Mouse (Mus musculus): ENCODE results near the gene Rrnad1.

Gene Rrnad1

DNA sequence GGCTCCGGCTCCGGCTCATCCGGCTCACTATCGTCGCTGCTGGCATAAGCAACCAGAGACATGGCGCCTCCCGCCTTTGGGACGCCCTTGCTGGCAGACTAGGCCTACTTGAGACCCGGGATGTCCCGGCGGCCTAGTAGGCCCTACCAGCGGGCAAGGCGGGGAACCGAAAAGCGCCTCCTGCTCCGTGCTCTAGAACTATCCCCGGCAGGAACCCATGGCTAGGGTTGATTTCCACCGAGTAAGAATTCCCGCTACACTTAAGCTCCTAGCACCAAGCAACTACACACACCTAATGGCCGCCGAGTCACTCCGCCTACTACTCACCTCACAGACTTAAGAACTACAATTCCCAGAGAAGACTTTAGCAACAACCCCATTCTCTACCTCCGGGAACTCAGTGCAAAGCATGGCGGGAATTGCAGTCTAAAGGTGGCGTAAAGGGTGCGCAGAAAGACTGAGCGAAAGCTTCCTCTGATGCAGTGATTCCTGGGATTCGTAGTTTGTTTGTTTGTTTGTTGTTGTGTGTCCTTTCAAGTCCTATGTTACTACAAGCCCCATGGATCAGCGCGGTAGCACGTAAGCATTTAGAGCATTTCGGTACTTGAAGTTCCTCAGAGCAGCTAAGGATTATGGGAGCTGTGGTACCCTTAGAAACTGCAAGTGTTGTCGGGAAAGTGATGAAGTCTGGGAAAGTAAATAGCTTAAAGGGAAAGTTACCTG lies 45.1 kb downstream of the Rrnad1 start, which contains the start of gene Prcc:
TSS of gene Prcc (minus strand) at position 328 of the 723 bp plus-strand sequence.
- peak; percentile 96 to 98 for DNase-seq (ENCODE audit: low spot score in 2 of 2)

DNA sequence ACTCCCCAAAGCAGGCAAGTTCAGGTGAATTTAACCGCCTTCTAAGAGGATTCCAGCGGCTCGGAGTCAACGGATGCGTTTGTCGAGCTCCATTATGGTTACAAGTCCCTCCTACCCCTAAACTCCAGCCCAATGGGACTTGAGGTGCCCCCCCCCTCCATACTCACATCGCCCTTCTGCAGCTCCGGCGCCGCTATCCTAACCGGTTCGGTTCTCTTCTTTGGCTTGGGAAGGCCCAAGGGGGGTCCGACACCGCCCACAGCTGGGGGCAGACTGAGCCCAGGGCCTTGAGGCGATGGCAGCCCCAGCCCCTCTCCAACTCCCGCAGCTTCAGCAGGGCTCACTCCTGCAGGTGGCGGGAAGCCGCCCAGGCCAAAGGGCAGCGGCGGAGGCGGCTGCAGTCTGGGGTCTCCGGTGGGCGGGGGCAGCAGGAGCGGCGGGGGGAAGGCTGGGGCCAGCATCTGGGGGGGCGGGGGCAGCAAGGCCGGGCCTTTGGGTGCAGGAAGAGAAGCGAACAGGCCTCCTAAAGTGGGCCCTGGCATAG lies 45.7 kb downstream of the Rrnad1 start:
- DNase-seq (ENCODE audit: low spot score in 2 of 2), result peak; percentile 20 to 36

DNA sequence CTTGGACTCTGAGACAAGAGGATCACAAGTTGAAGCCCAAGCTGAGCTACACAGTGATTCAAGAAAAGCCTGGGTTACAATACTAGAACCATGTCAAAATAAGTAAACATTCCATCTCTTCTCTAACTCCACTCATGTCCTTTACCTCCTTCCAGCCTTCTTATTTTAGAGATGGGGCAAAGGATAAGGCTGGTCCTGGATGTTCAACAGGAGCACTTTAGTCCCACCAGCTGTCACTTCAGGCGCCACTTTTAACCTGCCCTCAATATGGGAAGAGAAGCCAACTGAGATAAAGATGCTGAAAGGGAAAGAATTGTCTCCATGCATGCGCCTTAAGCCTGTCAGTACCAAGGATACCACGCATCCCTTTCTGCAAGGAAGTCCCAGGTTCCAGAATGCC lies 46.2 kb downstream of the Rrnad1 start:
- DNase-seq (ENCODE audit: low spot score in 2 of 2), result no peak

DNA sequence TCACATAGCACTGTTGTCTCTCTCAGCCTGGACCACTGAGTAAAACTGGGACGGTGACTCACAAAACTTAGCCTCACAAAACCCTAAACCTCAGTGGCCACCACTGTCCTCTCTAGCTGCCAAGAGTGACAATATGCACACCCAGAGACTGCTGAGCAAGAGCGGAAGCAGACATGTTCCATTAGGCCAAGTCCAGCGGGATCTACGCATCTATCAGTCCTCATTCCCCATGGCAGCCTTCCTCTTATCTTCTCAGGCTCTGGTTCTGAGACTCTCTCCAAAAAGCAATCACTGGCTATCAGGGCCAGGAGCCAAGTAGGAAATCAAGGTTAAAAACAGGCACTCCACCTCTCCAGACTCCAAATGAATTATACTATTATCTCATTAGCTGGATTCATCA lies 52.8 kb downstream of the Rrnad1 start:
- DNase-seq (ENCODE audit: low spot score in 2 of 2), result no peak

Data from spleen, postnatal 36 days (tissue).